Mouse (Mus musculus) retina, postnatal 1 day (tissue): ENCODE measurements around the gene Col4a1.

ENCODE experiments used
- DNase-seq: peaks from one replicate; pipeline ENCODE4 v3.0.0-alpha.2; 2012

Gene Col4a1

GRCm38 (mm10) chr8:11327722-11328417 is 15.2 kb upstream of the Col4a1 start:
- no peak for DNase-seq

GRCm38 (mm10) chr8:11327298-11327697 is 14.7 kb upstream of the Col4a1 start:
- no peak for DNase-seq

DNA sequence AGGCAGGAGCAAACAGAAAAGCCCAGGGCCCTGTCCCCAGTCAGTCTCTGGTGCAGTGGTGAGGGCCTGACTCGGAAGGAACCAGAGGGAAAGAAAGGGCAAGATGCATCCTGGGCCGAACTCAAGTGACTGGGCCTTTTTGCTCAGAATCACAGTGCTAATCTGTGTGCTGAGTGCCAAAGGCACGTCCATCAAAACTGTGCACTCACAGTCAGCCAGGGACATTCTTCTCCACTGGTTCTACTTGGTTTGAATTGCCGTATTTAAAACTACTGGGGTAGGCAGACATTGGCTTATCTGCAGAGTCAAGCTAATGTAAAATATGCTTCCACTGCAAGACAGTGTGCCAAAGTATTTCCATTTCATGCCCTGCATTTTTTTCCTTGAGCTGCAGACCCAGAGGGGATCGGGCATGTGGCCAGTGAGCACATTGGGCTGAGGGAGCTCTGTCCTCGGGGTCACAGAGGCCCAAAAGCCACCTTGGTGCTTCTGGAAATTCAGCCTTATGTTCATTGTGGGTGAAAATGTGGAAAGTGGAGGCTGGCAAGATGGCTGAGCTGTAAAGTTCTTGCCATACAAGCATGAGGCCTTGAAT is 12.3 kb upstream of the Col4a1 start:
- no peak for DNase-seq

- DNase-seq: no peak
Measured at GRCm38 (mm10) chr8:11323681-11324080, 11.1 kb upstream of the Col4a1 start.

GRCm38 (mm10) chr8:11322724-11323585 is 10.3 kb upstream of the Col4a1 start:
- DNase-seq: no peak

DNA sequence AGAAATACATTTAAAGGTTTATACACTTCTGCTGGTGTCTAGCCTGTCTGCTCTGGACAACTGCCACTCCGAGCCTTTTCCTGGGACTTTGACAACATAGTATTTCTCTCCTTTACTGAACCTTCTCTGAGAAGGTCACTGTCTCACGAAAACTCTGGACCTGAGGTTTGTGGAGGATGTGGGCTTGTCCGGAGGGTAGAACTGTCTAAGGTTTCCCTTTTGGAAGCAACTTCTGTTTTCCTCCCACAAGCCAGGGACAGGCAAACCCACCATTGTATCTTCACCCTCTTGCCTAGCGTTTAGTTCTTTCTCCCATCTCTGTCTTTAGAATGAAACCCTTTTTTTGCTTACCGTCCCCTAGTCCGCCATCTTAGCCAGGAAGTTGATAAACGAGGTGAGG is 9.2 kb upstream of the Col4a1 start:
- no peak for DNase-seq

DNA sequence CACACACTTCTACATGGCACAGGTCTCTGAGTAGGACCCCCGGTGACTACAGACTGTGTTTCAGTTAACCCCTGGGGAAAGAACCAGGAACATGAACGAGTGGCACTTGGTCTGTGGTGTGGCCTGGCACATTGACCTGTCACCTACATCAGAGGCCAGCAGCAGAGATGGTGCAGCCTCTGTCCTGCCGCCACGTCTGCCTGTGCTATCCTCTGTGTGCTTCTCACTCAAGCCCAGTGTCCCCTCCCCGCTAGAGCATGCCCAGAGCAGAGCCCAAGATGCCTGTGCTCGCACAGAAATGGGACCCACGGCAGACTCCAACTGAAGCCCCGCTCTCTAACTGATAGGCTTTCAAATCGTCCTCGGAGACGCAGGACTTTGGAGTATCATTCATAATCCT is 6.8 kb upstream of the Col4a1 start:
- no peak for DNase-seq

DNA sequence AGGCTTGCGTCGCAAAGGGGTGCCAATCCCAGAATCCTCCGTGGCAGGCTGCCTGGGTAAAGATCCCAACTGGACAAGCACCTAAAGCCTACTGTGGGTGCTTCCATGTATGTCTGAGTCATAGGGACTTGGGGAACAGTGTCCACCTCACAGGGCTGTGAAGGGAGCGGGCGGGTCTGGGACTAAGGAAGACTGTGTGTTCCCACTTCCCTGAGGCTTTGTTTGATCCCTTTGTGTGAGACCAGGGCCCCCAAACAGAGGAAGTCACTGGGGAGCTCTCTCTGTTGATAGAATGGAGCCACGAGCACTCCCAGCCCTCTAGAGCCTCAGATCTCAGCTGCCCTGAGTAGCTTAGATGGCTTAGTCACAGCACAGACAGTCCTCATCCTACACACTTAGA is 3.5 kb upstream of the Col4a1 start:
- no peak for DNase-seq

DNA sequence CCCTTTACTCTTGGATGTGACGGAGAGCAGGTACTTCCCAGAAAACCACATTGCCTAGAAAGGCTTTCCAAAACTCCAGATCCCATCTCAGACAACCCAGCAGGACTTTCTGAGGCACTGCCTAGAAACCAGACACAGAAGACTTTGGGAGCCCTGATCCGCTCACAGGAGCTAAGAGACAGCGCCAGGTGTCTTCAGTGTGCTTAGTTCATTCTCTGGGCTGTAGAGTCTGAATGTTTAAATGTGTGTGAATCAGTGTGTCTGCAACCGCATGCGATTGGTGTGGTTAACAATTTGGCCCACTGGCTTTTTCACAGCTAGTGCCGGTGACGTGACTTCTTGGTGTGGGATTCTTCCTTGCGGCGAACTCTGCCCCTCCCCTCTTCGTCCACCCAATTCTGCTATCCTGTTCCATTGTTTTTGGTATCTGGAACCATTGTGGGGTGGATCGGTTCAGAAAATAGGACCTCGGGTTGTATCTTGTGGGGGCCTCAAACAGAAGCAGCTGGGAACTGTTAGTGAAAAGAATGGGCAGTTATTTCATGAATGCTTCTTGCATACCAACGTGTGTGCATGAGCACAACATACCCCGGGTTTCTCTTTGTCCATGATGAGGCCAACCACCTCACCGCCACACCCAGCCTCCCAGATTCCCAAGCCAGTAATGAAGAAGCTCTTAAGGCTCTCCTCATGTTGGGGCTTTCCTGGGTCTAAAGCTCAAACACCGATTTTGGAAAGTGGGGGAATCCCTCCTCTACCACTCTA is 2.7 kb upstream of the Col4a1 start:
- DNase-seq: no peak

- no peak for DNase-seq
Measured at GRCm38 (mm10) chr8:11314613-11315012, 2.0 kb upstream of the Col4a1 start.

GRCm38 (mm10) chr8:11313176-11314111 is 818 bp upstream of the Col4a1 start:
- DNase-seq: peak; percentile 54

DNA sequence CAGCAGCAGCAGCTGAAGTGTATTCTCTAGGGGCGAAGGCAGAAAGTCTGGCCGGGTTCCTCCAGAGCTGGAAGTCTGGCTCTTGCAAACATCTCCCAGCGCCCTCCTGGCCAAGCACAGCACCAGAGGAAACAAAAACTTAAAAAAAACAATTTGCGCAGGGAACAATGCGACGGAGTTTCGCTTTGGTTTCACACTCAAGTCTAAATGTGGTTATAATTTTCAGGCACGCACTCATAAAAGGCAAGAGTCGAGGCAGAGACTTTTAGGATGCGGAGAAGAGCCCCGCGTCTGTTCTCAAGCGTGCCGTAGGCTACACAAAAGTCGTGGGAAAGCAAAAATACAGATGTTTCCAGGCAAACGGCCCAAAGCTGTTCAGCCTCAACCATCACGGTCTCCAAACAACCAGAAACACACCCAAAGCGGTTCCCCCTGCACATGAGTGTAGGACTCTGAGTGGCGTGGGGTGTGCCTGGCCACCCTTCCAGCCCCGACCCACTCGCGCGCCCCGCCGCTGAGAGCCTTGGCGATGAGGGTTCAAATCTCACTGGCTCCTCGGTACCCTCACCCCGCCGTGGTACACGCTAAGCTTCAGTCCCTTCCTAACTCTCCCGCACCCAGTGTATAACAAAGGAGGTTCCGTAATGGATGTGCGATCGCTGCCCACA is 811 bp downstream of the Col4a1 start:
- DNase-seq: peak; percentile 34

DNA sequence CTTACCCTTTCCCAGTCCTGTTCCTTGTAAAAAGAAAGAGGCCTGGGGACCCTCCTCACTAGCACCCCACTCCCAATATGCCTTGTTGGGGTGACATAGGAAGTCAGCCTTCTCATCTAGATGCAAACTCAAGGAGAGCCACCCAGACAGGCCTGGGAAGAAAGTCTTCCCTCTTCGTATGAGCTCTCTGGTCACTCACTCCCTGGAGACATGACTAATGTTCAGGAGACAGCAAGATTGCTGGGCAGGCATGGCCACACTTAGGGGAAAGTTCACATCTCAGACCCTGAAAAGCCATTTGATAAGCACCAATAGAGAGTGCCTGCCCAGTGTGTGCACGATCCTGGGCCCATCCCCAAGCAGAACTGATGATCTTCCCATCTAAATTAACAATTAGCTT is 2.6 kb downstream of the Col4a1 start:
- DNase-seq: no peak

- no peak for DNase-seq
Measured at GRCm38 (mm10) chr8:11309226-11309625, 3.4 kb downstream of the Col4a1 start.

GRCm38 (mm10) chr8:11308570-11308998 is 4.0 kb downstream of the Col4a1 start:
- peak; percentile 63 for DNase-seq

DNA sequence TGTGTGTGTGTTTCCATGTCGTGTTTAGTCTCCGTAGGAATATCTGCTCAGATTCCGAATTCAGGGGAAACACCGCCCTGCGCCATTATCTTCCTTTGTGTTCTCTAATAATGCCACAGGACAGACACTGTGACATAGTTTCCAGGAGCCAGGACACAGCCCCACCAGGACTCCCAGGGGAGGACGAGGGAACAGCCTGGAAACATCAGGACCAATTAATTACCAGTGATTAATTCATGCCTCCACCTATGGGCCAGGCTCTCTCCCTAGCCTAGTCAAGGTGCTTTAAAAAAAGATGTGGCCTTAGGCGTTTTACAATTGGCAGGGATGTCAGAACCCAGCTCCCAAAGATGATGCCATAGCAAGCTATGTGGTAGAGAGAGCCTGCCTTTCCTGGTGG is 5.2 kb downstream of the Col4a1 start:
- DNase-seq: peak; percentile 45

DNA sequence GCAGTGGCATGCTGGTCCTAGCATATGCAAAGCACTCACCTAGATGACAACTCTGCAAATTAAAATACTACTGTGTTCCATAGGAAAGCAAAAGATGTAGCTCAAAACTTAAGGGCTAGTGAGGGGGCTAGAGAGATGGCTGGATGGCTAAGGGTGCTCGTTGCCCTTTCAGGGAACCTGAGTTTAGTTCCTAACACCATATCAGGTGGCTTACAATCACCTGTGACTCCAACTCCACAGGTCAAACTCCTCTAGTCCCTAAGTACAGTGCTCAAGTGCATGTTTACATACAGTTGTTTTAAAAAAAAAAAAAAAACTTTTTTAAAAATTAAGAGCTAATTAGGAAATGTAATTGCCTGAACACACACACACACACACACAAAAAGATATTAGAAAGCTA is 7.1 kb downstream of the Col4a1 start:
- no peak for DNase-seq

GRCm38 (mm10) chr8:11304027-11304601 is 8.5 kb downstream of the Col4a1 start:
- DNase-seq: no peak

GRCm38 (mm10) chr8:11300436-11300835 is 12.2 kb downstream of the Col4a1 start:
- peak; percentile 34 for DNase-seq

DNA sequence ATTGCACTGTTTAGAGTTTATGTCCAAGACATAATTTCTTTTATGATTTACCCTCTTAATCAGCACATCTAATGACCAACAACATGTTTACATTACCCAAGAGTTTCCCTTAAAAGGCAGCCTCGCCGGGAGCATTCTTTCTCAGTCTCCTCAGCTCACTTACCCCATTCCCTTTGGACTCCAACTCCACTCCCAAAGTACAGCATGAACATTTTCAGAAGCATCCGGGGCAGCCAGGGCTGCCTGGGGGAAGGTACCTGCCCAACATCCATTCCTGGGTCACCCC is 13.4 kb downstream of the Col4a1 start:
- no peak for DNase-seq
